Mouse (Mus musculus) MEL (cell line): ENCODE results near the gene Wdr18. TPM values are rescaled to one million over a fixed set of nuclear protein-coding genes. Genes with fewer than 3 reads are reported as not detected.

Source experiments
- DNase-seq: peaks from one replicate; pipeline ENCODE4 v3.0.0; 2011; ENCODE audit warnings: low read depth, low spot score
- H3K27ac ChIP-seq: 2 replicates; pipeline ENCODE4 v1.5.1; 2012; ENCODE audit warnings: low read depth, mild to moderate bottlenecking, control low read depth, low read length, moderate library complexity; ENCODE audit not compliant: control insufficient read depth
- H3K27me3 ChIP-seq, 2 experiments: fragments of 150-350 bp in 1 of 2; sonication (generic) in 1 of 2; 2 replicates each; pipeline ENCODE4 v1.6.1; 2012; ENCODE audit warnings: low read length in 2 of 2, mild to moderate bottlenecking in 2 of 2, improper control_type of control experiment in 1 of 2, moderate library complexity in 1 of 2; ENCODE audit not compliant: insufficient read depth in 2 of 2, control insufficient read depth in 1 of 2
- H3K36me3 ChIP-seq, 2 experiments: 2 replicates each; pipeline ENCODE4 v1.6.1; 2012 to 2014; ENCODE audit warnings: low read length in 2 of 2, improper control_type of control experiment in 1 of 2, inconsistent platforms in 1 of 2, mild to moderate bottlenecking in 1 of 2; ENCODE audit not compliant: insufficient read depth in 2 of 2, control insufficient read depth in 1 of 2
- H3K4me1 ChIP-seq, 2 experiments: fragments of 150-350 bp in 1 of 2; sonication (generic) in 1 of 2; 2 replicates each; pipeline ENCODE4 v1.6.1; 2012; ENCODE audit warnings: low read length in 2 of 2, improper control_type of control experiment in 1 of 2, mild to moderate bottlenecking in 1 of 2; ENCODE audit not compliant: insufficient read depth in 2 of 2, control insufficient read depth in 1 of 2
- H3K4me3 ChIP-seq, 2 experiments: fragments of 150-350 bp in 1 of 2; sonication (generic) in 1 of 2; 2 replicates each; pipeline ENCODE4 v1.5.1; 2012; ENCODE audit warnings: low read depth in 2 of 2, low read length in 2 of 2, mild to moderate bottlenecking in 2 of 2, moderate library complexity in 2 of 2, control low read depth in 1 of 2, improper control_type of control experiment in 1 of 2; ENCODE audit not compliant: control insufficient read depth in 1 of 2, insufficient read depth in 1 of 2
- H3K79me2 ChIP-seq: 2 replicates; pipeline ENCODE4 v1.6.1; 2012; ENCODE audit warnings: mild to moderate bottlenecking, low read length, moderate library complexity; ENCODE audit not compliant: control insufficient read depth, poor library complexity, insufficient read depth
- H3K9ac ChIP-seq: 2 replicates; pipeline ENCODE4 v1.6.1; 2012; ENCODE audit warnings: low read depth, mild to moderate bottlenecking, control low read depth, low read length, moderate library complexity; ENCODE audit not compliant: control insufficient read depth, poor library complexity, severe bottlenecking
- H3K9me3 ChIP-seq: fragments of 150-350 bp; sonication (generic); replicated peaks from 2 replicates; pipeline ENCODE4 v1.6.1; 2012; ENCODE audit warnings: mild to moderate bottlenecking, low read length, improper control_type of control experiment, moderate library complexity; ENCODE audit not compliant: insufficient read depth
- BHLHE40 ChIP-seq: IDR thresholded peaks from 2 replicates; pipeline ENCODE4 v1.6.1; 2012; ENCODE audit warnings: low read depth, mild to moderate bottlenecking, inconsistent platforms, low read length, improper control_type of control experiment, borderline replicate concordance
- CHD1 ChIP-seq: IDR thresholded peaks from 2 replicates; pipeline ENCODE4 v1.6.1; 2012; ENCODE audit warnings: low read depth, mild to moderate bottlenecking, inconsistent platforms, low read length, improper control_type of control experiment
- CHD2 ChIP-seq: IDR thresholded peaks from 2 replicates; pipeline ENCODE4 v1.6.1; 2011; ENCODE audit warnings: low read length, improper control_type of control experiment
- CTCF ChIP-seq, 3 experiments: IDR thresholded peaks in 2 of 3; conservative IDR thresholded peaks in 1 of 3; 2 replicates each; pipeline ENCODE4 v1.5.1; 2011 to 2012; ENCODE audit warnings: low read length in 3 of 3, low read depth in 2 of 3, mild to moderate bottlenecking in 2 of 3, improper control_type of control experiment in 1 of 3, inconsistent platforms in 1 of 3, mixed read lengths in 1 of 3, moderate library complexity in 1 of 3; ENCODE audit not compliant: control insufficient read depth in 1 of 3, insufficient read depth in 1 of 3, poor library complexity in 1 of 3, severe bottlenecking in 1 of 3
- E2F4 ChIP-seq: IDR thresholded peaks from 2 replicates; pipeline ENCODE4 v1.6.1; 2011; ENCODE audit warnings: low read depth, low read length, improper control_type of control experiment, borderline replicate concordance
- EP300 ChIP-seq, 2 experiments: IDR thresholded peaks; 2 replicates each; pipeline ENCODE4 v1.6.1; 2011; ENCODE audit warnings: improper control_type of control experiment in 2 of 2, low read length in 2 of 2, low read depth in 1 of 2, mild to moderate bottlenecking in 1 of 2
- ETS1 ChIP-seq: IDR thresholded peaks from 2 replicates; pipeline ENCODE4 v1.6.1; 2012; ENCODE audit warnings: low read depth, mild to moderate bottlenecking, inconsistent platforms, low read length, improper control_type of control experiment, moderate library complexity
- GABPA ChIP-seq: IDR thresholded peaks from 2 replicates; pipeline ENCODE4 v1.6.1; 2012; ENCODE audit warnings: low read depth, mild to moderate bottlenecking, inconsistent platforms, low read length, improper control_type of control experiment, moderate library complexity
- HCFC1 ChIP-seq: IDR thresholded peaks from 2 replicates; pipeline ENCODE4 v1.6.1; 2012; ENCODE audit warnings: low read depth, mild to moderate bottlenecking, inconsistent platforms, low read length, improper control_type of control experiment, moderate library complexity
- JUND ChIP-seq: IDR thresholded peaks from 2 replicates; pipeline ENCODE4 v1.6.1; 2011; ENCODE audit warnings: low read depth, mild to moderate bottlenecking, improper control_type of control experiment, low read length
- KAT2A ChIP-seq: conservative IDR thresholded peaks from 2 replicates; pipeline ENCODE4 v1.6.1; 2012; ENCODE audit warnings: low read depth, low read length, improper control_type of control experiment, inconsistent platforms
- MAX ChIP-seq: IDR thresholded peaks from 2 replicates; pipeline ENCODE4 v1.6.1; 2011; ENCODE audit warnings: low read length, improper control_type of control experiment
- MAZ ChIP-seq: IDR thresholded peaks from 2 replicates; pipeline ENCODE4 v1.6.1; 2012; ENCODE audit warnings: low read depth, mild to moderate bottlenecking, inconsistent platforms, low read length, improper control_type of control experiment
- MEF2A ChIP-seq: IDR thresholded peaks from 2 replicates; pipeline ENCODE4 v1.6.1; 2014; ENCODE audit warnings: low read depth, mild to moderate bottlenecking, inconsistent platforms, low read length, improper control_type of control experiment; ENCODE audit not compliant: poor library complexity, insufficient replicate concordance, severe bottlenecking; ENCODE audit errors: extremely low read depth
- MXI1 ChIP-seq: IDR thresholded peaks from 2 replicates; pipeline ENCODE4 v1.6.1; 2011; ENCODE audit warnings: mild to moderate bottlenecking, low read depth, low read length, improper control_type of control experiment
- MYB ChIP-seq: IDR thresholded peaks from 2 replicates; pipeline ENCODE4 v1.6.1; 2011; ENCODE audit warnings: mild to moderate bottlenecking, low read depth, low read length, improper control_type of control experiment
- MYC ChIP-seq: IDR thresholded peaks from 2 replicates; pipeline ENCODE4 v1.6.1; 2011; ENCODE audit warnings: low read depth, mild to moderate bottlenecking, low read length, improper control_type of control experiment, moderate library complexity
- NELFE ChIP-seq: IDR thresholded peaks from 2 replicates; pipeline ENCODE4 v1.6.1; 2011; ENCODE audit warnings: low read depth, low read length, improper control_type of control experiment
- NRF1 ChIP-seq: IDR thresholded peaks from 2 replicates; pipeline ENCODE4 v1.6.1; 2014; ENCODE audit warnings: low read depth, mild to moderate bottlenecking, inconsistent platforms, low read length, improper control_type of control experiment, moderate library complexity; ENCODE audit not compliant: poor library complexity, insufficient read depth, severe bottlenecking
- POLR2A ChIP-seq, 2 experiments: IDR thresholded peaks; 2 replicates each; pipeline ENCODE4 v1.6.1; 2011 to 2012; ENCODE audit warnings: low read length in 2 of 2, mild to moderate bottlenecking in 2 of 2, control low read depth in 1 of 2, improper control_type of control experiment in 1 of 2, low read depth in 1 of 2, moderate library complexity in 1 of 2; ENCODE audit not compliant: control insufficient read depth in 1 of 2, insufficient read depth in 1 of 2, poor library complexity in 1 of 2
- POLR2AphosphoS2 ChIP-seq: IDR thresholded peaks from 2 replicates; pipeline ENCODE4 v1.6.1; 2011; ENCODE audit warnings: low read length, improper control_type of control experiment
- POLR2AphosphoS5 ChIP-seq: IDR thresholded peaks from 2 replicates; pipeline ENCODE4 v1.6.1; 2012; ENCODE audit warnings: low read depth, borderline replicate concordance, mild to moderate bottlenecking, inconsistent platforms, low read length, moderate library complexity, mixed read lengths
- RAD21 ChIP-seq: IDR thresholded peaks from 2 replicates; pipeline ENCODE4 v1.6.1; 2011; ENCODE audit warnings: mild to moderate bottlenecking, low read depth, low read length, improper control_type of control experiment
- SIN3A ChIP-seq: IDR thresholded peaks from 2 replicates; pipeline ENCODE4 v1.6.1; 2012; ENCODE audit warnings: low read length, improper control_type of control experiment, inconsistent platforms
- SMC3 ChIP-seq: IDR thresholded peaks from 2 replicates; pipeline ENCODE4 v1.6.1; 2011; ENCODE audit warnings: low read depth, low read length, improper control_type of control experiment
- TAL1 ChIP-seq: IDR thresholded peaks from 2 replicates; pipeline ENCODE4 v1.6.1; 2012; ENCODE audit warnings: mild to moderate bottlenecking, inconsistent platforms, low read length, moderate library complexity, mixed read lengths
- TCF12 ChIP-seq: IDR thresholded peaks from 2 replicates; pipeline ENCODE4 v1.6.1; 2014; ENCODE audit warnings: low read depth, mild to moderate bottlenecking, inconsistent platforms, low read length, improper control_type of control experiment, moderate library complexity
- UBTF ChIP-seq: IDR thresholded peaks from 2 replicates; pipeline ENCODE4 v1.6.1; 2012; ENCODE audit warnings: low read depth, mild to moderate bottlenecking, inconsistent platforms, low read length, improper control_type of control experiment, moderate library complexity, borderline replicate concordance; ENCODE audit not compliant: insufficient read depth
- USF1 ChIP-seq: IDR thresholded peaks from 2 replicates; pipeline ENCODE4 v1.6.1; 2014; ENCODE audit warnings: low read depth, mild to moderate bottlenecking, inconsistent platforms, low read length, improper control_type of control experiment, moderate library complexity
- ZC3H11A ChIP-seq: IDR thresholded peaks from 2 replicates; pipeline ENCODE4 v1.6.1; 2012; ENCODE audit warnings: low read depth, mild to moderate bottlenecking, inconsistent platforms, low read length, improper control_type of control experiment
- ZKSCAN1 ChIP-seq: IDR thresholded peaks from 2 replicates; pipeline ENCODE4 v1.6.1; 2012; ENCODE audit warnings: low read depth, mild to moderate bottlenecking, inconsistent platforms, low read length, improper control_type of control experiment, moderate library complexity
- ZNF384 ChIP-seq: IDR thresholded peaks from 2 replicates; pipeline ENCODE4 v1.6.1; 2012; ENCODE audit warnings: low read depth, mild to moderate bottlenecking, inconsistent platforms, low read length, improper control_type of control experiment
- polyA plus RNA-seq, 2 experiments: library from polyadenylated mRNA; stranded (reverse) in 1 of 2; unstranded in 1 of 2; fragments of >175 nt in 1 of 2; fragments of >200 nt in 1 of 2; gene quantifications; 2 replicates each; pipeline versions ENCODE4 v1.2.1 to v1.2.4; 2012; ENCODE audit warnings: low replicate concordance in 2 of 2, low read depth in 1 of 2; ENCODE audit not compliant: insufficient read length in 2 of 2, insufficient read depth in 1 of 2, missing spikeins in 1 of 2
- total RNA-seq: library from RNA; depleted of rRNA; stranded (reverse); fragments of 300-350 nt; gene quantifications from 2 replicates; pipeline ENCODE4 v1.2.3, GENCODE M21; 2012

Gene Wdr18
- total and polyA plus RNA-seq, 3 experiments = 89.5 to 107 TPM; not detected in 1

GRCm38 (mm10) chr10:79950661-79951060, 9.3 kb upstream of the Wdr18 start:
- TF ChIP-seq POLR2AphosphoS5 = no peak
- no peak for TF ChIP-seq NELFE
- no peak for TF ChIP-seq POLR2AphosphoS2
- TF ChIP-seq MAZ = no peak
- no peak for TF ChIP-seq RAD21
- TF ChIP-seq JUND = no peak
- TF ChIP-seq POLR2A (IDR thresholded peaks at IDR 0.05; ENCODE audit: control insufficient read depth in 1 of 2, insufficient read depth in 1 of 2, low read depth in 1 of 2, low read length in 2 of 2, poor library complexity in 1 of 2) = no peak
- Histone ChIP-seq H3K9ac (no peak overlapping the region), H3K4me1 (no peaks in the 10 kb centered on the region), H3K27ac (no peak overlapping the region), H3K4me3 (no peak overlapping the region), H3K9me3 (no peaks in the 10 kb centered on the region), H3K27me3 (no peaks in the 10 kb centered on the region), H3K36me3 (no peaks in the 10 kb centered on the region), H3K79me2 (no peaks in the 10 kb centered on the region)
- DNase-seq = no peak

GRCm38 (mm10) chr10:79953946-79954345, 6.0 kb upstream of the Wdr18 start:
- Histone ChIP-seq H3K4me3 (no peak overlapping the region), H3K4me1 (0 out of 4 replicates have a peak, but pooled peaks cover 0 to 2% of the 10 kb centered on the region in 2 experiments), H3K9me3 (no peaks in the 10 kb centered on the region), H3K27me3 (no peaks in the 10 kb centered on the region), H3K9ac (no peak overlapping the region), H3K79me2 (no peaks in the 10 kb centered on the region), H3K36me3 (no peaks in the 10 kb centered on the region), H3K27ac (no peak overlapping the region)
- peak; percentile 32 for DNase-seq
- TF ChIP-seq JUND = no peak
- no peak for TF ChIP-seq SIN3A
- 0 out of 2 replicates have a peak, but pooled peaks have one; percentile 34 for TF ChIP-seq ZC3H11A
- TF ChIP-seq GABPA = no peak
- TF ChIP-seq EP300 (IDR thresholded peaks at IDR 0.05; ENCODE audit: low read depth in 1 of 2, low read length in 2 of 2) = no peak
- no peak for TF ChIP-seq E2F4
- TF ChIP-seq CHD1 = no peak
- no peak for TF ChIP-seq UBTF
- TF ChIP-seq CHD2 = no peak
- TF ChIP-seq MEF2A = no peak
- no peak for TF ChIP-seq KAT2A
- no peak for TF ChIP-seq ZKSCAN1
- no peak for TF ChIP-seq MAX
- TF ChIP-seq POLR2A (IDR thresholded peaks at IDR 0.05; ENCODE audit: control insufficient read depth in 1 of 2, insufficient read depth in 1 of 2, low read depth in 1 of 2, low read length in 2 of 2, poor library complexity in 1 of 2) = no peak
- no peak for TF ChIP-seq MYB
- TF ChIP-seq SMC3 = peak; percentile 68
- TF ChIP-seq MYC = no peak
- no peak for TF ChIP-seq USF1
- TF ChIP-seq TCF12 = no peak
- no peak for TF ChIP-seq TAL1
- no peak for TF ChIP-seq BHLHE40
- TF ChIP-seq ETS1 = no peak
- TF ChIP-seq HCFC1 = no peak
- TF ChIP-seq MXI1 = no peak
- TF ChIP-seq RAD21 = peak; percentile 48
- TF ChIP-seq CTCF (IDR thresholded peaks at IDR 0.05 in 2 of 3, conservative IDR thresholded peaks at IDR 0.05 in 1 of 3; ENCODE audit: control insufficient read depth in 1 of 3, insufficient read depth in 1 of 3, low read depth in 2 of 3, low read length in 3 of 3, poor library complexity in 1 of 3, severe bottlenecking in 1 of 3) = peak; percentile 64 to 80 (median 69)
- TF ChIP-seq NRF1 = no peak
- no peak for TF ChIP-seq NELFE
- TF ChIP-seq ZNF384 = no peak
- TF ChIP-seq POLR2AphosphoS5 = no peak
- no peak for TF ChIP-seq POLR2AphosphoS2
